Mouse (Mus musculus) erythroblast, embryonic 14.5 days (primary cell): ENCODE data around the gene Uqcc2.

Experiments used
- GATA1 ChIP-seq: IDR thresholded peaks from 2 replicates; pipeline ENCODE4 v1.6.1; 2012; ENCODE audit warnings: low read length, inconsistent platforms, mixed read lengths
- TAL1 ChIP-seq: IDR thresholded peaks from 3 replicates; pipeline ENCODE4 v1.6.1; 2012; ENCODE audit warnings: low read length, inconsistent platforms, mixed read lengths

DNA sequence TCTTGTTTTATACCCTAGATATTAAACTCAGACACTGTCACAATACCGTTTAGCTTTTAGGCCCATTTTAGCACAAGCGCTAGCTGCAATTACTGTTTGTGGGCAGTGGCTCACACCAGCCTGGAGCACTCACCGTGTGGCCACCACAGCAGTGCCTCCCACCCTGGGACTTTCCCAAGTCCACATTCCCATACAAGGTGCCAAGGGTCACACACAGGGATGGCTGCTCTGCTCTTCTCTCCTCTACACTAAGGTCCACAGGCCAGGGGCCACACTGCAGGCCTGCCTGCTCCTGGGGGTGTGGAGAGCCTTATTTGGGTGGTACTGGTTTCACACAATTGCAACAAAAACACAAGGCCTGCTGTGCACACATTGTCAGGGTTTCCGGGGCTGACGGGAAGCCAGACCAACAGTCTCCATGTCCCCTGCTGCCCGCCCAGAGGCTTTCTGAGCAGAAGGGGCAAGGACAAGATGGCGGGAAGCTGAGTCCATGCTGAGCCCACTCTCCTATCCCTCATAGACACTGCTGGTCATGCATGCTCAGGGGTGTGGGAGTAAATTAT is 9.8 kb downstream of the Uqcc2 start:
- TF ChIP-seq TAL1 (no peak), GATA1 (no peak)
